Mouse (Mus musculus): Measurements from ENCODE around the gene Ctnnbl1. TPM values are rescaled to one million over a fixed set of nuclear protein-coding genes. Genes with fewer than 3 reads are reported as not detected.

Ctnnbl1 gene
- polyA plus RNA-seq, 1 experiment: 95.0 TPM

GRCm38 (mm10) chr2:157783152-157783551 is 46.0 kb downstream of the Ctnnbl1 start:
- Histone ChIP-seq H3K27me3 (ENCODE audit: control insufficient read depth, insufficient read depth, low read length) (no peaks in the 10 kb centered on the region), H3K4me1 (ENCODE audit: control insufficient read depth, insufficient read depth, low read length) (no peaks in the 10 kb centered on the region), H3K4me3 (ENCODE audit: control insufficient read depth, low read depth, low read length) (no peak overlapping the region), H3K36me3 (ENCODE audit: control insufficient read depth, insufficient read depth, low read length) (no peaks in the 10 kb centered on the region), H3K27ac (ENCODE audit: control insufficient read depth, insufficient read depth, low read depth, low read length) (no peak overlapping the region)
- no peak for TF ChIP-seq CTCF (IDR thresholded peaks at IDR 0.05; ENCODE audit: control insufficient read depth, insufficient read depth, insufficient replicate concordance, low read depth, low read length)
- TF ChIP-seq POLR2A (IDR thresholded peaks at IDR 0.05; ENCODE audit: control insufficient read depth, low read depth, low read length): no peak

- Histone ChIP-seq H3K27me3 (ENCODE audit: control insufficient read depth, insufficient read depth, low read length) (no peaks in the 10 kb centered on the region), H3K4me3 (ENCODE audit: control insufficient read depth, low read depth, low read length) (no peak overlapping the region), H3K27ac (ENCODE audit: control insufficient read depth, insufficient read depth, low read depth, low read length) (no peak overlapping the region), H3K4me1 (ENCODE audit: control insufficient read depth, insufficient read depth, low read length) (no peaks in the 10 kb centered on the region), H3K36me3 (ENCODE audit: control insufficient read depth, insufficient read depth, low read length) (no peaks in the 10 kb centered on the region)
- TF ChIP-seq CTCF (IDR thresholded peaks at IDR 0.05; ENCODE audit: control insufficient read depth, insufficient read depth, insufficient replicate concordance, low read depth, low read length) (no peak), POLR2A (IDR thresholded peaks at IDR 0.05; ENCODE audit: control insufficient read depth, low read depth, low read length) (no peak)
These were observed 47.0 kb downstream of the Ctnnbl1 start for GRCm38 (mm10) chr2:157784238-157784637.

- H3K27me3 ChIP-seq (ENCODE audit: control insufficient read depth, insufficient read depth, low read length): no peaks in the 10 kb centered on the region
- H3K4me3 ChIP-seq (ENCODE audit: control insufficient read depth, low read depth, low read length): no peak overlapping the region
- no peaks in the 10 kb centered on the region for H3K36me3 ChIP-seq (ENCODE audit: control insufficient read depth, insufficient read depth, low read length)
- TF ChIP-seq CTCF (IDR thresholded peaks at IDR 0.05; ENCODE audit: control insufficient read depth, insufficient read depth, insufficient replicate concordance, low read depth, low read length): no peak
- TF ChIP-seq POLR2A (IDR thresholded peaks at IDR 0.05; ENCODE audit: control insufficient read depth, low read depth, low read length): no peak
- no peak overlapping the region for H3K27ac ChIP-seq (ENCODE audit: control insufficient read depth, insufficient read depth, low read depth, low read length)
- H3K4me1 ChIP-seq (ENCODE audit: control insufficient read depth, insufficient read depth, low read length): no peaks in the 10 kb centered on the region
These were observed 47.4 kb downstream of the Ctnnbl1 start for GRCm38 (mm10) chr2:157784647-157785046.

- H3K4me3 ChIP-seq (ENCODE audit: control insufficient read depth, low read depth, low read length): no peak overlapping the region
- H3K4me1 ChIP-seq (ENCODE audit: control insufficient read depth, insufficient read depth, low read length): no peaks in the 10 kb centered on the region
- no peak overlapping the region for H3K27ac ChIP-seq (ENCODE audit: control insufficient read depth, insufficient read depth, low read depth, low read length)
- no peaks in the 10 kb centered on the region; the same call in 1 of the 2 replicates for H3K36me3 ChIP-seq (ENCODE audit: control insufficient read depth, insufficient read depth, low read length)
- no peaks in the 10 kb centered on the region for H3K27me3 ChIP-seq (ENCODE audit: control insufficient read depth, insufficient read depth, low read length)
- no peak for TF ChIP-seq POLR2A (IDR thresholded peaks at IDR 0.05; ENCODE audit: control insufficient read depth, low read depth, low read length)
- no peak for TF ChIP-seq CTCF (IDR thresholded peaks at IDR 0.05; ENCODE audit: control insufficient read depth, insufficient read depth, insufficient replicate concordance, low read depth, low read length)
These were observed 52.0 kb downstream of the Ctnnbl1 start for GRCm38 (mm10) chr2:157789226-157789625.

- Histone ChIP-seq H3K4me3 (ENCODE audit: control insufficient read depth, low read depth, low read length) (no peak overlapping the region), H3K27ac (ENCODE audit: control insufficient read depth, insufficient read depth, low read depth, low read length) (no peak overlapping the region), H3K4me1 (ENCODE audit: control insufficient read depth, insufficient read depth, low read length) (no peaks in the 10 kb centered on the region), H3K36me3 (ENCODE audit: control insufficient read depth, insufficient read depth, low read length) (no peaks in the 10 kb centered on the region; the same call in 1 of the 2 replicates), H3K27me3 (ENCODE audit: control insufficient read depth, insufficient read depth, low read length) (no peaks in the 10 kb centered on the region)
- TF ChIP-seq POLR2A (IDR thresholded peaks at IDR 0.05; ENCODE audit: control insufficient read depth, low read depth, low read length): no peak
These were observed 53.8 kb downstream of the Ctnnbl1 start for GRCm38 (mm10) chr2:157790836-157791495.

- no peaks in the 10 kb centered on the region for H3K27me3 ChIP-seq (ENCODE audit: control insufficient read depth, insufficient read depth, low read length)
- no peaks in the 10 kb centered on the region; the same call in 1 of the 2 replicates for H3K36me3 ChIP-seq (ENCODE audit: control insufficient read depth, insufficient read depth, low read length)
- no peak overlapping the region for H3K4me3 ChIP-seq (ENCODE audit: control insufficient read depth, low read depth, low read length)
- TF ChIP-seq CTCF (IDR thresholded peaks at IDR 0.05; ENCODE audit: control insufficient read depth, insufficient read depth, insufficient replicate concordance, low read depth, low read length) (no peak), POLR2A (IDR thresholded peaks at IDR 0.05; ENCODE audit: control insufficient read depth, low read depth, low read length) (no peak)
- H3K4me1 ChIP-seq (ENCODE audit: control insufficient read depth, insufficient read depth, low read length): no peaks in the 10 kb centered on the region
- no peak overlapping the region for H3K27ac ChIP-seq (ENCODE audit: control insufficient read depth, insufficient read depth, low read depth, low read length)
These were observed 54.4 kb downstream of the Ctnnbl1 start for GRCm38 (mm10) chr2:157791528-157792162.

- Histone ChIP-seq H3K4me3 (ENCODE audit: control insufficient read depth, low read depth, low read length) (no peak overlapping the region), H3K36me3 (ENCODE audit: control insufficient read depth, insufficient read depth, low read length) (no peaks in the 10 kb centered on the region; the same call in 1 of the 2 replicates), H3K27ac (ENCODE audit: control insufficient read depth, insufficient read depth, low read depth, low read length) (no peak overlapping the region), H3K4me1 (ENCODE audit: control insufficient read depth, insufficient read depth, low read length) (no peaks in the 10 kb centered on the region), H3K27me3 (ENCODE audit: control insufficient read depth, insufficient read depth, low read length) (no peaks in the 10 kb centered on the region)
- TF ChIP-seq CTCF (IDR thresholded peaks at IDR 0.05; ENCODE audit: control insufficient read depth, insufficient read depth, insufficient replicate concordance, low read depth, low read length) (no peak), POLR2A (IDR thresholded peaks at IDR 0.05; ENCODE audit: control insufficient read depth, low read depth, low read length) (no peak)
These were observed 55.8 kb downstream of the Ctnnbl1 start for GRCm38 (mm10) chr2:157792840-157793552.
